Mouse (Mus musculus): ENCODE data around the gene Gsdma2.

GRCm38 (mm10) chr11:98597991-98598390 is 48.6 kb upstream of the Gsdma2 start, which contains the start of gene Lrrc3c:
- TF ChIP-seq CEBPB (IDR thresholded peaks at IDR 0.05; ENCODE audit: low read depth) (no peak), CTCF (IDR thresholded peaks at IDR 0.05; ENCODE audit: control insufficient read depth, insufficient read depth, insufficient read length) (no peak), FOSL1 (IDR thresholded peaks at IDR 0.05; ENCODE audit: insufficient read depth, low read length, poor library complexity, severe bottlenecking) (no peak), MYOG (IDR thresholded peaks at IDR 0.05; ENCODE audit: control insufficient read depth, extremely low read depth, insufficient read length) (no peak), MYOD1 (IDR thresholded peaks at IDR 0.05; ENCODE audit: control insufficient read depth, insufficient read length, low read depth) (no peak), USF1 (IDR thresholded peaks at IDR 0.05; ENCODE audit: low read depth) (no peak)

Data from C2C12 (cell line).